Mouse (Mus musculus) layer of hippocampus, adult 9-11 months (tissue): ENCODE data around the gene Ppp2r5c.
A peak's percentile ranks its signal among the peaks of the same experiment; 100 is the strongest.

Source experiments
- DNase-seq: peaks from one replicate; pipeline ENCODE4 v3.0.0; 2022

Ppp2r5c gene

DNA sequence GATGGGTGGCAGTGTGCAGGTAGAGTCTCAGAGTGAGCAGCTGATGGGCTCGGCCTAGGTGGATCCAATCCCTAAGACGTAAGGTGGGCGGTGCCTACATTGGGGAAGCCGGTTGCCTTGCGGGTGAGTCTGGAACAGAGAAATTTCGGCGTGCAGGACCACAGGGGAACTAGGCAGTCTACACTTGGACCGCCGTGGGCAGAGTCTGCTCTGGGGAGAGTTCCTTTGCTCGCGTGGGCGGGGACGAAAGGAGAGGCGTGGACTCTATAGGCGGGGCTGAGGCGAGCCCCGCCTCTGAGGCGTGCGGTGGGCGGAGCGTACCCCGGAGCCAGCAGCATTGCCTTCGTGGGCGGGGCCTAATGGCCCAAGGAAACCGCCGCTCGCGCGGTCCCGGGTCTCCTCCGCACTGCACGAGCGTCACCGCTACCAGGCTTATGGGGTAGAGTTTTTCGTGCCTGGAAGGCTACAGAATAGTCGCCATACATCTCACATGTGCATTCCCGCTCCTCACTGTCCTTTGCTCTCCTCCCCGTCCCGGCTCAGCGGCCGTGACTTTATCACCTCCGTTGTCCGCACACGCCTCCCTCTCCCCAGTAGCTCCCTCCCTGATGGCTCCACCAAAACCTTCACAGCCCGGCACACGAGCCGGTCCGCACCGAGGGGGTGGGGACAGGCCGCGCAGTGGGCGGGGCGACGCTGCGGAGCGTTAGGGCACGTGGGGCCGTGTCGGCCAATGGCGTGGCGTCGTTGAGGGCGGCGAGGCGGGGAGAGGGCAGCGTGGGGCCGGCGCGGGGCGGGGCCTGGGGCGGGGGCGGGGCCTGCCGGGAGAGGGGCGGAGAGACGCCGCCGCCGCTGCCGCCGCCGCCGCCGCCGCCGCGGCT, at the start of gene Ppp2r5c:
Gene Ppp2r5c (plus strand): TSS at position 831 of the 881 bp plus-strand sequence.
- peak; percentile 97 for DNase-seq

DNA sequence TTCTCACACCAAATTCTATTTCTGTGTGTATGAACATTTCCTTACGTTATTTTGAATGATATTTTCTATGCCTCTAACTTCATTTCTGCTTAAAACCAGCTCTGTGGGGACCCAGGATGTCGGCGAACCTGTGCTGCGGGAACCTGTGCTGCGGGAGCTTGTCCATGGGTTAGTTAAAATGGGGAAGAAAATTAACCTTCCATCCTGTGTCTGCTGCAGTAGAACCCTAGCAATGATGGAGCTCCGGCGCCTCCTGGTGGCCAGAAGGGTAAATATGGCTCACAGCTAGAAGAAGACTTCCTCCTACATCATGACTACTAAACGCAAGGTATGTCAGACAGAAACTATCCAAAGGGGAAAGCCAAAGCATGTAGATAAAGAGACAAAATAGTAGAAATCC, 48.6 kb upstream of the Ppp2r5c start:
- peak; percentile 68 for DNase-seq

DNA sequence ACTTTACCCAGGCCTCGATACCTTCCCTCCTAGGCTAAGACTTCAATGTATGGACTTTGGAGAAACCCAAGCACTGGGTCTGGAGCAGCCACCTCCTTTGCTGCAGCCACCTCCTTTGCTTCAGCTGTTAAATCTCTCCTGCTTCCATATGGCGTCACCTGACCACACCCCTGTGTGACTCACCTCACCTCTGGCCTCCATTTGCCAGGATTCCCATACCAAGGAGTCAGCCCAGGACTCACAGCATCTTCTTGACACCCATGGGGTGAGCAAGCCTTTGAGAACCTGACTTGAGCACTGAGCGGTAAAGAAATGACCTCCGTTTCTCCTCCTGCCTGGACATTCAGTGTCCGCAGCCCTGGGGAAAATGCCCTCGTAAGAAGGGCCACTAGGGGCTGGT, 47.8 kb upstream of the Ppp2r5c start:
- DNase-seq: no peak

DNA sequence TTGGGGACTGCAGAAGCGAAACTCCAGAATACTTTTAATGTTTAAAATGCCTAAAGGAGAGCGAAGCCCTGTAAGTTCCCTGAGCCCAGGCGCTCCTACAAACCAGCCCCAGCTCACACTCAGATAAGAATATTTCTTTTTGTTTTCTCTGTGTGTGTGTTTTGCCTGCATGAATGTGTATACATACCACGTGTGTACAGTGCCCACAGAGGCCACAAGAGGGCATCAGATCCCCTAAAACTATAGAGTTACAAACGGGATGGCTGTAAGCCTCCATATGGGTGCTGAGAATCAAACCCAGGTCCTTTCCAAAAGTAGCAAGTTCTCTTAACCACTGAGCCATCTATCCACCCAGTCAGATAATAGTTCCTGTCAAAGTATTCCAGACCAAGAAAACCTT, 46.0 kb upstream of the Ppp2r5c start:
- no peak for DNase-seq

DNA sequence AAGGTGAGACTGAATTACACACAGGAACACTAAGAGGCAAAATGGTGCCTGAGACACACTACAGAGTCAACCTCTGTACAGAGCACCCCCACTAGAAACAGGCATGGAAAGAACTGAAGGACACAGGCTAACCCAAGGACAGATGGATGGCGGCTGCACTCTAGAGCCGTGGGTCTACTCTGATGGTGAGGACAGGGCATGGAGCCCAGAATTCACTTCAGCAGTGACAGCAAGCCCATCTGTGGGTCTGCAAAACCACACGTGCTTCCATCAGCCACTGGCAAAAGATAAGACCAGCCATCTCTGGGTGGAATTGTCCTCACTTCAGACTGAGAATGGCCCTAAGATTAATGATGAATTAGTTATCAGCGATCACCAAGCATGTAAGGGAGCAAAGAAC, 45.0 kb upstream of the Ppp2r5c start:
- DNase-seq: no peak

DNA sequence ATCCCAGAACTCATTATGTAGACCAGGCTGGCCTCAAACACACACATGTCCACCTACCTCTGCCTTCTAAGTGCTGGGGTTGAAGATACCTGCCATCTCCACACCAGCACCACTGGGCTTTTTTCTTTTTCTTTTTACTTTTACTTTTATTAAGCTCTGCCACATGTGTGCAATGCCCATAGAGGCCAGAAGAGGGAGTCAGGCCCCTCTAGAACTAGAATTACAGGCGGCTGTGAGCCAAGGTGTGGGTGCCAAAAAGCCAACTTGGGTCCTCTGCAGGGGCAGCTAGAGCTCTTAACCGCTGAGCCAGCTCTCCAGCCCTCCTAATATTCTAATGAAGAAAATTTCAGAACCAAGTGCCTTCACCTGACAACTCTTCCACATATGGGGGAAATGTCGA, 30.7 kb upstream of the Ppp2r5c start:
- DNase-seq: no peak

DNA sequence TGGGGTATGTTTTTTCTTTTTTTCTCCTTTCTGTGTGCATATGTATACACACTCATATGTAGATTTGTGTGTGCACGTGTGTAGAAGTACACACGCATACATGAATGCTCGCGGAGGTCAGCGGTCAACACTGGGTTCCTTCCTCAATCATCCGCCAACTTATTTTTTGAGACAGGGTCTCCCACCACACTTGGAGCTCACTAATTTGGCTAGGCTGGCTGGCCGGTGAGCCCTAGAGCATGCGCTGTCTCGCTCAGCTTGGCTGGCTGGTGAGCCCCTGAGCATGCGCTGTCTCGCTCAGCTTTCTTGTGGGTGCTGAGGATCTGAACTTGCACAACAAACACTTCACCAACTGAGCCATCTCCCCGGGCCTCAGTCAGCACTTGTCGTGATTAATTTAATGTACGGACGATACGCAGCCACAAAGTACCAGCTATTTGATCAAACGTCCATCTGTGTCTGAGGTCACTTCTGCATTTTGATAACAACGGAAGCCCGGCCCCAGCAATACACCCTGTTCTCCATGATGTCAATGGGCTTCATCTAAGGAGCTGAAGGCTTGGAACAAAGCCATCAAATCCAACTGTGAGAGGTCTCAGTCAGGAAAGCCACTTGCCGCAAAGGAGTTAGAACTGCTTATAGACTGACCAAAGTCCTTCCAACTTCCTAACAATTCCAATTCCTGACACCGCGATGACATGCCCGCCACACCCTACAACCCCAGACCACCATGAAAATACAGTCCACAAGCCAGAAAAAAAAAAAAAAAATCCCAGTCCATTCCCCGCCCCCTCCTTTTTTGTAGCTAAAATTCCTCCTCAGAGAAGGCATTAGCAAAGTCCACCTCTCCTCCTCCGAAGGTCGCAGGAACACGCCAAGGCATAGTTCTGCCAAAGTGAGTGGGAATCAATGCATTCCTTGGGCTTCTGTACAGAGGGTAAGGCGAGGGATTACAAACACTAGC, 29.6 kb upstream of the Ppp2r5c start:
- DNase-seq: no peak

DNA sequence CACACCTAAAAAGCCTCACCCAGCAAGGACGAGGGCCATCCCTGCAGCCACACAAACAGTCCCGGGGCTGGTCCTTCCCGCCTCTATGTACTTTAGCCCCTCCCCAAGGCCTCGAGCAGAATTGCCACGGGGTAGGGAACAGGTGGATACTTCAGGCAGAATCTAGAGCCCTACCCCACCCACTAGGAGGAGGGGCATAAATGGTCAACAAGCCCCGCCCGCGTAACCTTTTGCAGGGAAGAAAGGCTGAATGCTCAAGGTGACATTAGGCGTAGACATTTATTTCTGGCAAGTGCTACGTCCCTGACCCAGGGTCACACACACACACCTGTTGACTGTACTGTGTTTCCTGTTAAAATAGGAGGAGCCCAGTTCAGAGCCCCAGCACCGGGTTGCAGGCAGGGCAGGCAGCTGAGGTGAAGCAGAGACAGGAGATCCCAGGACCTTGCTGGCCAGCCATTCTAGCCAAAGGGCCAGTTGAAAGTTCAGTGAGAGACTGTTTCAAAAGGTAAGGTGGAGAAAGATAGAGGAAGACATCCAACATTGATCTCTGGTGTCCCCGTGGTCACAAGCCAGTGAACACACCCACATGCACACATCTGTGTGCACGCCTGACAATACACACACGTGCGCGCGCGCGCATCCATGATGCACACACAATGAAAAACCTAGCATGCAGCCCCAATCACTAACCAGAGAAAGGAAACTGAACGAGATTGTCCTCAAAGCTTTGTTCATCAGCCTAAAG, 28.8 kb upstream of the Ppp2r5c start:
- no peak for DNase-seq

DNA sequence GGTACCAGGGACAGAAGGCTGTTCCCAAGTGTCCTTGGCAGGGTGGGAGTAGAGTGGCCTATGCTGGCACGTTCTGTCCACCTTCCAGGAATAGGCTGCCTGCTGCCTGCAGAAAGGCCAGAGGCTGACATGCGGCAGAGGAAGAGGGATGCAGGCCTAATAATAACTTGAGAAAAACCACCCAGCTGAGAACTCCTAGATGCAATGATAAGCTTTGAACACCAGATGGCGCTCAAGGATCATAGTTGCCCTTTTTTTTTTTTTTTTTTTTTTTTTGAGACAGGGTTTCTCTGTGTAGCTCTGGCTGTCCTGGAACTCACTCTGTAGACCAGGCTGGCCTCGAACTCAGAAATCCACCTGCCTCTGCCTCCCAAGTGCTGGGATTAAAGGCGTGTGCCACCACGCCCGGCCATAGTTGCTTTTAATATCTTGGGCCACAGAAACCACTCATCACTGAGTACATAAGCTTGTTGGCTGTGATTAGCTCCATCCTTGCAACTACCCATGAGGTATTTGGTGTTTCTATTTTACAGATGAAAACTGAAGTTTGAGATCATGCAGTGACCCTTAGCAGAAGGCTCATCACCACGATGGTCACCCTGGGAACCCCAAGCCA, 28.1 kb upstream of the Ppp2r5c start:
- DNase-seq: peak; percentile 16

DNA sequence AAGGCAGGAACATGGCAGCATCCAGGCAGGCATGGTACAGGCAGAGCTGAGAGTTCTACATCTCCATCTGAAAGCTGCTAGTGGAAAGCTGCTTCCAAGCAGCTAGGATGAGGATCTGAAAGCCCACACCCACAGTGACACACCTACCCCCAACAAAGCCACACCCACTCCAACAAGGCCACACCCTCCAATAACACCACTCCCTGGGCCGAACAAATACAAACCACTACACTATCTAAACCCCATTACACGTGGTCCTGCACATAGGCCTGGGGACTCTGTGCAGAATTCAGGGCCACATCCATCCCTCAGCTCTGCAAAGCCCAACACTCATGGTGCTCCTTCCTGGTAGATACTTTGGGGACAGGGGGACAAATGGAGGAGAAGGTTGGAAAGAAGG, 27.0 kb upstream of the Ppp2r5c start:
- no peak for DNase-seq

DNA sequence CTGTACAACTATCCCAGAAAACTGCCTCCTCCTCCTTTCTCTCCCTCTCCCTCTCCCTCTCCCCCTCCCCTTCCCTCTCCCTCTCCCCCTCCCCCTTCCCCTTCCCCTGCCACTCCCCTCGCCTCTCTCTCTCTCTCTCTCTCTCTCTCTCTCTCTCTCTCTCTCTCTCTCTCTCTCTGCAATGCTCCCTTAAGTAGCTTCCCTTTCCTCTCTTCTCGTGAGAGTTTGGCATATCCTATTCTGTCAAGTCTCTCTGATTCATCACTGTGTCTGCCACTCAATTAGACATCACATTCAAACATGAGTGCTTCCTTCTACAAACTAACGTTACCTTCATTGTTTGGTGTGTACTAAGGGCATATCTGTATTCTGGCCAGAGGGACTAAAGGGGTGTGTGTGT, 25.6 kb upstream of the Ppp2r5c start:
- no peak for DNase-seq

DNA sequence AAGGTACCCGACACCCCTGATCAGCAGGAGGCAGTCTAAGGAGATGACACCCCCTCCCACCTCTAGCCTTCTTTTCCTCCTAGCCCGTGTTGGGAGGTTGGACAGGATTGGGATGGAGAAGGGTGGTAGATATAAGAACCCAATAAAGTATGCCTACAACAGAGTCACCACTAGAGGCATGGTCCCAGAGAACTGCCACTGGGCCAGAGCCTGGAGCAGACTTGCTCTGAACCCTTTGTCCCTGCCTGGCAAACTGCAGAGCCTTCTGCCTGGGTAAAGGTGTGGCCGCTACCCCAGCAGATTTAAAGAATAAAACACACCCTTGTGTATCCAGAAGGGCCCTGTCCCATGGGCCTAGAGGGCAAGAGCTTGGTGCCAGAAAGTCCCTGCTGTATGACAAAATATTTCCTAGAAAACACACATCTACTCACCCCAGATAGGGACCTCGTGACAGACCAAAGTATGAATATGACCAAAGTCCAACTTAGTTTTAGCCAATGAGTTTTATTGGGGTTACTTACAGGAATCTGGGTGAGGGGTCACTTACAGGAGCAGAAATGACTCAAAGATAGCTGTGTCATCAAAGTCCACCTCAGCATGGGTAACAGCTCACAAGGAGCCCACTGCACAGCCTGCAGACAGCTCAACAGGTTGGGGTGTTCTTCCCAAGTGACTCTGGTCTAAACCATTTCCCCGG, 22.8 kb upstream of the Ppp2r5c start:
- DNase-seq: no peak

DNA sequence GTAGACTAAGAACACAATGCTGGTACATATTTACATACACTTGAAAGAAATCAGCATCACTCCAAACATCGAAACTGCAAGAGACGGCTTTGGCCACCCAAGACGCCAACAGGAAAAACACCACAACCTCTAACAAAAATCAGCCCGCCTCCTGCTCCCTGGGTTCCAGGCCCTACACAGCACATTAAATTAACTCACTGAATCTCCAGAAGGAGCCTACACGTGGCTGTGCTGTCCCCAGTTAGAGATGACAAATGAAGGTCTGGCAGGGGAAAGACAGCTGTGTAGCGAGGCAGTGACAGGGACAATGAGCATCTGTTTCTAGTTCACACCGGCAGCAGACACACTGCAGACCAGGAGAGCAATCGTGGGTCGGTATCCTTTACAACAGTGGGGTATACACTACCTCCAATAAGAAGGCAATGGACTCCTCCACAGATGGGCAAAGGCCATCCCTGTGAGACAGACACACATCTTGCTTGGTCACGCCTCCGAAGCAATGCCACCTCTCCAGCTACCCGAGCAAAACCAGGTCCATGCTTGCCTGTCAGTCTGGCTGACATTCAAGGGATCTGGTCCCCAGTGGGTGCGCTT, 20.4 kb upstream of the Ppp2r5c start:
- DNase-seq: no peak

DNA sequence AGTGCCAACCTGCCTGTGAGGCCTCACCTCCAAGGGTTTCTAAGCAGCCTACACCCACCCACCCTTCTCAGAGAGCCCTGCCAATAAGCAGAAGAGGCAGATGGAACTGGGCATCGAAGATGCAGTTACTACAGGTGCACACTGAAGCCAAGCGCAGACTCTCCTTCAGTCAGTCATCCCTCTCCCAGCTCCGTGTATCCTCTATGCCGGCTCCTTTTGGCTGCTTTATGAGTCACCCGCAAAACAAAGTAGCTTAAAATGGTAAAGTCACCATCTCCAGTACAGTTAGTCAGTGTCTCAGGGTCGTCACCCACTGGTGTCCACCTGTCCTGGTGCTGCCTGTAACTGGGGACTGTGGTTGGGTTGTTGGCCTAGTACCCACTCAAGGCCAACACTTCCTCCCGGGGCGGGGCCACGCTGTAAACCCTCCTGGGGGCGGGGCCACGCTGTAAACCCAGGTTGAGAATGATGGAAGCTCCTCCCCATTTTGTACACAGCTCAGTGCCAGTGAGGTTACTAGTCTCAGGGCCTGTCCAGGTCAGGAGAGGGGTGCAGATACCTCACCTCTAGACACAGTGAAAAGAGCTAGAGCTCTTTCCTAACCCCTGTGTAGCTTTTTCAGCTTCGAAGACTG, 17.5 kb upstream of the Ppp2r5c start:
- DNase-seq: no peak

DNA sequence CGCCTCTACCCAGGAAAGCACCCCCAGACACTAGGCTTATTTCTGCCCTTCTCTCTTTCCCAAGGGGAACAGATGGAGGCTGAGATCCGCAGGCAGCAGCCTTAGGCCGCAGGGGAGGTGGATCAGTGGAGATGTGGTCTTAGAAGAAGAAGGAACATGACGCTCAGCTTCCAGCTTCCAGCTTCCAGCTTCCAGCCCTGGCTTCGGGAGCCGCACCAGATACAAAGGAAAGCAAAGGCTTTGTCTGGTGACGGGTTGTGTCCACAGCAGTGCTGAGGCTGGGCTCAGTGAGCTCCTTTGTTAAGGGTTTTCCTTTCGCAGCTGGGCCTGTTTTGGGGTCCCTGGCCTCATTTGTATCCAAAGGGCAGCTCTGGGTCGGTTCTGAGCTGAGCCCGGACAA, 16.9 kb upstream of the Ppp2r5c start:
- DNase-seq: no peak

DNA sequence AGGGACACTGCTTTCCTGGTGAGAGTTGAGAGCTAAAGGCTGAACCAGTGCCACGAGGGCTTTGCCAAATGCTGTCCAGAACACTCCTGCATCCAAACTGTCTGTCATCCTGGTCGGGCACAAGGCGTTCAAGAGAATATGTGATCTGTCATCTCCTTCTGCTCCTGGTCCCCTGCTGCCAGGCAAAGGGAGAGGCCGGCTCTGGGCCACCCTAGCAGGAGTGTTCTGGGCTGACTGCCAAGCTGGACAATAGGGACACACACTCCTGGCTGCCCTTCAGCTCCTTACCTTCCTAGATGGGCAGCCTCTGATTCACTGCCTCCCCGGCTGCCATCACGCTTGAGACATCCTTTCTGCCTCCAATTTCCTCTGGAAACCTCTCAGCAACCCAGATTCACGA, 15.1 kb upstream of the Ppp2r5c start:
- no peak for DNase-seq

DNA sequence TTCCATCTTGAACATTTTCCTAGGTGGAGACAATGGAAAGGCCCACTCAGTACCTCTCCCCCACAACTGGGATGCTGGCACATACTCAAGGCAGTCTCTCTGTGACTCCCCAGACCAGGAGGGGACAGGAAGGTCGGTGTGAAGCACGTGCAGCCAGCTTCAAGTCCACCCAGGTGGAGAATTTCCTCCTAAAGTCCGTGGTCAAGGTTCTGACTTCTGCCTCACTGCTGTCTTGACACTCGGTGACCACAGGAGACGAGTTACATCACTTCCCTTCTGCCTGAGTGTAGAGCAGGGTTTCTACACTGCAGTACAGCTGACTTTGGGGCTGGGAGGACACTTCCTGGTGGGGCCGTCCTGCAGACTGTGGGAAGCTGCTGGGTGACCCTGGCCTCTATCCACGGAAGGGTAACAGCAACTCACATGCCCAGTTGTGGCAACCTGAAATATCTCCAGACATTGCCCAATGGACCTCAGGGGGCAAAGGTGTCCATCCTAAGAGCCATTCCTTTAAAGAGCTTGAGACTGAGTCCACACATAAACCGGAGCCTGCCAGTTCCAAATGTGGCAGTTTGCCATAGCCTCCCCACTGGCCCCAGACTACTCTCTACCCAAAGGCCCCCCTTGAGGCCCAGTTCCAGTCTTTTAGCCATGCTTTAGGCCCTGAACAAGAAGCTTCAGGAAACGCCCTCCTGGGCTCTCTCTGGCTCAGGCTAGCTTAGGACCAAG, 10.1 kb upstream of the Ppp2r5c start:
- no peak for DNase-seq

DNA sequence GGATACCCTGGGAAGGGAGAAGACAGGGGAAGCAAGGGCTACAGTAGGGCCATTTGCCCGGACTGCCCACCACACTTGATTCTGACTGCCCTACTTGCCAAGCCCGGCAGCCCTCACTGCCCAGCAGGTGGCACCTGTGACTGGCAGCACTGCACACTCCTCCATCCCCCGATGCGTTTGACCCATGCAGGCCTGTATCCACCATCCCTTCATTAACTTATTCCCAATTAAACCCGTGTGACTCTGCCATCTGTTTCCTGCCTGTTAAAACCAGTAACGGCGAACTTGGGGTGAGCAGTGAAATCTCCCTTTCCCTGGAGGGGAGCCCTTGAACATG, 9.6 kb upstream of the Ppp2r5c start:
- no peak for DNase-seq

DNA sequence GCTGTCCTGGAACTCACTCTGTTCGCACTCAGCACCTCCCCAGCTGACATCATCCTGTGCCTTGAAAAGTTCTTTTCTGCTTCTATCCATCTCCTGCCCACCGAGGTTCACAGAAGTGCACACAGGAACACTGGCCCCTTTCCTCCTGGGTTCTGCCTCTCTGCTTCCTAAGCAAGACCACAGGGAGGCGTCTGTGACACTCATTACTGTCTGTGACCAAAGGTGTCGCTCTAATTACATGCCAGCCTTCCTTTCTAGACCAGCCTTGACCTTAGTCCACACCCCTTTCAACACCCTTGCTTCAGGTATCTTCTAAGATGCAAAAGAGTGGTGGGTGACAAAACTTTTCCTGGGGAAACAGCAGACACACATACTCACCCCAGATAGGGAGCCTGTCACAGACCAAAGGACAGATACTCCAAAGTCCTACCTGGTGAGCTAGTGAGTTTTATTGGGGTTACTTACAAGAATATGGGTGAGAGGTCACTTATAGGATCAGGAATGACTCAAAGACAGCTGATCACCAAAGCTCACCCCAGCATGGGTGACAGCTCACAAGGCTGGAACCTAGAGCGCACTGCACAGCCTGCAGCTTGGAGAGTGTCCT, 8.4 kb upstream of the Ppp2r5c start:
- no peak for DNase-seq

DNA sequence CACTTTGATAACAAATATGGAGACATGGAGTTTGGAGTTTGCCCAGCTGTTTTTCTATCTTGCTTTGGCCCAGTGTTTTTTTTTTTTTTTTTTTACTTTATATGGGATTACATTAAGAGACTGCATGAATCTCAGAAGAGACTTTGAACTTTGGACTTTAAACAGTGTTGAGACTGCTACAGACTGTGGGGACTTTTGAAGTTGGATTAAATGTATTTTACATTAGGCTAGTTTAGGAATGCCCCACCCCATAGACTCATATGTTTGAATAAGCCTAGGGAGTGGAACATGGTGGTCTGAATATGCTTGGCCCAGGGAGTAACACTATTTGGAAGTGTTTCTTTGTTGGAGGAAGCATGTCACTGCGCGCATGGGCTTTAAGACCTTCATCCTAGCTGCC, 4.7 kb upstream of the Ppp2r5c start:
- no peak for DNase-seq
